Mouse (Mus musculus): ENCODE measurements at regions not wholly inside any gene's neighbourhood (a gene's known extent, or its start where the extent isn't known, plus 50 kb on each side); places are given as distances from the start of the nearest gene placed in this dataset.

DNA sequence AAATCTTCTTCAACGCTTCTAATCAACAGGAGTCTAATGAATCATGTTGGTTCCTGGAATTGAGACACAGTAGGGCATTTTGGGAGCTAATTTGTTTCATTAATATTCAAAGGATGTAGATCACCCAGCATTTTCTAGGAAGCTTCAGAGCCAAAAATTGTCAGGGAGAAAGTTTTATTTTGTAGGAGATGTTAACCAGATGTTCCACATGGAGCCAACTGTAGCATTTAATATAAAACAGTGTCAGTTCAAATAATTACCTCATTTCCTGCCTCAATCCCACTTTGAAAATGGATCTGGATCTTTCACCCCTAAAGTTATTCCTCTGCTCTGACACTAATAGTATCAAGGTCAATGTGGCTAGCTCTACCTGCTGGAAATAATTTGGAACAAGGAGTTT is 389.6 kb upstream of the Lmcd1 start:
- DNase-seq (ENCODE audit: low spot score in 2 of 2), result no peak

DNA sequence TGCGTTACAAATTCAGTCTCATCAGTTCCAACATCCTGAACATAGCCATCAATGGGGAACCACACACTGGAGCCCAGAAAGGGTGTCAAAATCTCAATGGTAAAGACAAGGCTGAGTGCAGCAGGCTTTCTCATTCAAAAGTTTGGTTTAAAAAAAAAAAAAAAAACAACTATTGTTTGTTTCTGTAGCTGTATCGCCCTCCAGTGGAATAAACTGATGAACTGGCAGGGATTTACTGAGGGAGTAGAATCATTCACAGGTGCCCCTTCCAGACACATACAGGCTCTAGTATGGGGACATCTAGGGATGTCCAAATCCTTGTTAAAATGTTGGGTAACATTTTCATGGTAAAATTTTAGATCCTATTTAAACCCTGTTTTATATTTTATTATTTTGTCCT is 361.6 kb upstream of the Lmcd1 start:
- no peak for DNase-seq (ENCODE audit: low spot score in 2 of 2)

DNA sequence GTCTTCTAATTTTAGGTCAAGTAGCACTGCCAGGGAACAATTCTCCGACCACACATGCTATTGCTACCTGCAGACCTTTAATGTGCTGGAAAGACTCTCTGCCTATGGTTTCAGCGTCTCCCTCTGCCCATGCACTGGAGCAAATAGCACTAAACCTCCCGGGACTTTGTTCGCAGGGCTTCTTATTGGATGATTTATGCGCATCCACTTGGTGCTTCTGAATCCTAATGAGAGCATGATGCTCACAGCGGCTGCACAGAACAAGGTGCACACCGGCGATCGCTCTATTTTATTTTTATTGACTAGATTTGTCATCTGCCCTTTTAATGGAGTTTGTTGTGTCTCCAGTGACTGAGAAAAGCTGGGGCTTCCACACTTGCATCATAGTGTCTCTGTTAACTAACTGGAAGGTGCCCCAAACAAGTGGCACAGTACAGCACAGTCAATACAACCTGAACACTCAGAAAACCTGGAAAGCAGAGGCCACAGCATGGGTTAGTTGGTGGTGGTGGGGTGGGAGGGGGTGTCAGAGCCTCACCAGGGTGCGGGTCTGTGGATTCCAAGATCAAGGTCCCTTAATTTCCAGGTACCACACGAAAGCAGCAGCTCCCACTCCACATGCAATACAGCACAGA is 359.7 kb upstream of the Lmcd1 start:
- DNase-seq (ENCODE audit: low spot score in 2 of 2), result no peak

- DNase-seq (ENCODE audit: low spot score in 2 of 2), result no peak
Observed at GRCm38 (mm10) chr6:111917248-111917721, 356.3 kb upstream of the Lmcd1 start.

DNA sequence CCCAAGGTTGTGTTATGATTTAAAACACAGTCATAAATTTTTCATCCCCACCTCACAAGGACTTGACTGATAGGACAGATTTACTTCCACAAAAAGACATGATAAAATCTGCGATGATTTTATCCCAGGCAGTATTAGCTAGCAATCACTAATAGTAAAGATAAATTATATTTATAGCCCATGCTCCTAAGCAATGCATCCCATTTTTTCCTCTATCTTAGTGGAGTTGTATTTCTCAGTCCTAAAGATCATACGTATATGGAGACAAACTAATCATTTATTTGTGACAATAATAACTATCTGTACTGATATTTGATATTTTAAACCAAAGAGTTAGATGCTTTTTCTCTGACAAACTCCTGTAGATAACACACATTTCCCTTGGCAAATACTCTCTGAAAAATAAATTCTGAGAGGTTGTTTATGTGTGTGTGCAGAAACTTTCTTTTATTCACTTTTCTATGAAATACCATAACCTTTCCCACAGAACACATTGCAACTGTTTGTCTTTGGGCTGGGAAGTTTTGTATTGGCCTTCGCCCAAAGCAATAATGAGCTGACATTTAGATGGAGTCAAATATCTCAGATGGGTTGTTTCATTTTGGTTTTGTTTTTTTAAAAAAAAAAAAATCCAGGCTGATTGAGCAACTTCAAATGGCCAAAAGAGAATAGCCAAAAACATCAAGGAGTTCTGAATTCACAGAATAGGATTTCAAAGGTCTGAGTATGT is 355.5 kb upstream of the Lmcd1 start:
- no peak for DNase-seq (ENCODE audit: low spot score in 2 of 2)

DNA sequence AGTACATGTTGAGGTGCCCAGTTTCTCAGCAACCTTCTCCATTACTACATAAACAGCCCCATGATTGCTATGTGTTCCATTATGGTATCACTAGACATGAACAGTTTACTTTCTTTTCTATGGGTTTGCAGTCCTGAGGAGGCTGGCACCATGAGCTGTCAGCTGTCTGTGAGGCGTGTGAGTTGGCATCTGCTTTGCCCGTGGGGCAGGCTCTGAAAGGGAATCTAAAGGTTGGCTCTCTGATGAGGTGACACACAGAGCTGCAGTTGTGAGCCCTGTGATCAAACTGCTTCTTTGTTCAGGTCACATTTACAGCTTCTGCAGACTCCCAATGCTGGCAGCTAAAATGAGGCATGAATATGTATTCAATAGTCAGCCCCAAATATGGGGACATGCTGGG is 341.0 kb upstream of the Lmcd1 start:
- no peak for DNase-seq (ENCODE audit: low spot score in 2 of 2)

GRCm38 (mm10) chr6:111954401-111954800 is 319.2 kb upstream of the Lmcd1 start:
- no peak for DNase-seq (ENCODE audit: low spot score in 2 of 2)

- no peak for DNase-seq (ENCODE audit: low spot score in 2 of 2)
Observed at GRCm38 (mm10) chr6:111965766-111966165, 307.8 kb upstream of the Lmcd1 start.

- DNase-seq (ENCODE audit: low spot score in 2 of 2), result no peak
Observed at GRCm38 (mm10) chr6:111985452-111985851, 288.1 kb upstream of the Lmcd1 start.

DNA sequence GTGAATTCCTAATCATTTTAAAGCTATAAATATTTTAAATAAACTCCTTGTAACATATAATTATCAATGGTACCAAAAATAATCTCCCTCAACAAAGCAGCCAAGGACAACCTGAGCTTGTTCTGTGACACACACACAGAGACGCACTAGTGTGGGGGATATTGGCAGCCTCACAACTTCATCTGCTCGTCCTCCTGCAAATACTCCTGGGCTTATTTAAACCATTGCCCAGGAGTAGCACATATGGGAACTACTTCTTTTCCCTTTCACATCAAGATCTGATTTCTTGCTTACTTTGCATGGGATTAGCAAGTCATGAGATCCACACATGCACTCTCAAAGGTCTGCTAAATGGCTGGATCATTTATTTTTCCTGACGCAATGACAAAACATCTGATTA is 277.7 kb upstream of the Lmcd1 start:
- no peak for DNase-seq (ENCODE audit: low spot score in 2 of 2)

GRCm38 (mm10) chr6:112003784-112004471 is 269.6 kb upstream of the Lmcd1 start:
- DNase-seq (ENCODE audit: low spot score in 2 of 2), result no peak

DNA sequence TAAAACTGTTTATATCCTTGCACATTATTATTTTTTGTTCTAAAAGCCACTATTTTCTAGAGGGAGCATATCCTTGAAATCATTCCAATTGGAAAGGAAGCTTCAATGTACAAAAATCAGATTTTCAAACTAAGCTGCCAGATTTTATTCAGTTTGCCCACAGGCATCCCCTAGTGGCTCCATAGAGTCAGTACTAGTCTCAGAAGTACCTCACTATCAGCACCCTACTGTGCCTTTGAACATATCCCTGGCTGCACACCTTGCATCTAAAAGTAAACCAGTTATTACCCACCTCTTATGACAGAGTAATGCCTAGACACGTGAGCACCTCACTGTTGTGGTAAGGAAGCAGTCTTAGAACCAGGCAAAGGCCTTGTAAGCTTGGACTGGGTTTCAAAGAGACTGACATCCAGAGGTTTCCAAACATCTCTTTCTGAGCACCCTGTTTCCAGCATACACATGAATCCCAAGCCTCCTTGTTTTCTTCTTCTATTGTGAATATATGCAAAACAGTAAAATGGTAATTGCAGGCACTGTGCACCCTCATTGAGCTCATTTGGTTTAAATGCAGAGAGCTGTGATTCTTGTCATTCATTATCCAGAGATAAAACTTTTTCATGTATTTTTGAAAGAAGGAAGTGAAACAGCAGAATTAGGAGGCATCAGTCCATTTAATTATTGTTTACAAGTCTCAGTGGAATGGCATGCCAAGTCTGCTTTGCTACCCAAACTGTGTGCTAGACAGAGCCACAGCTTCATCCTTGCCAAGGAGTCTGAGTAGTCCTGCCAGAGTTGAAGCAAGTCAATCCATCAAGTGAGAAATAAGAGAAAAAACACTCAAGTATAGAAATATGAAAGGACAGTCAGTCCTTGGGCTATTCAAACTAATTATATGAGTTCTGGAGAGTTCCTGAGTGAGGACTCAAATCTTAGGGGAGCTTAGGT is 247.0 kb upstream of the Lmcd1 start:
- no peak for DNase-seq (ENCODE audit: low spot score in 2 of 2)

- DNase-seq (ENCODE audit: low spot score in 2 of 2), result no peak
Observed at GRCm38 (mm10) chr6:112050548-112051184, 222.9 kb upstream of the Lmcd1 start.

DNA sequence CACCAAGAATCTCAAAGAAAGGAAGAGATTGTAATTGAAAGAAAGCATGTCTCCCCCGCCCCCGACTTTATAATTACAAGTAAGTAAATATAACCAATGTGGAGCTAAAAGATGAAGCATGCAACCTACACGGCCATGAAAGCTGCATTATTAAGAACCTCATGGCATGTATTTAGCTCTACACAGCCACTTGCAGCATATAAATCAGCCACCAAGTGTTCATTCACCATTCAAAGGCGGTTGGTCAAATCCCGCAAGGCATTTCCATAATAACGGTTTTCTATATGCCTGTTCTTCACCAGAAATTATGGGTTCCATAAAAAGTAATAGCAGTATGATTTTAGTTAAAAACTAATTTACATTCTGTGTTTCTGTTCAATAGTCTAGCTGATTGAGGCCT is 221.4 kb upstream of the Lmcd1 start:
- DNase-seq (ENCODE audit: low spot score in 2 of 2), result no peak

DNA sequence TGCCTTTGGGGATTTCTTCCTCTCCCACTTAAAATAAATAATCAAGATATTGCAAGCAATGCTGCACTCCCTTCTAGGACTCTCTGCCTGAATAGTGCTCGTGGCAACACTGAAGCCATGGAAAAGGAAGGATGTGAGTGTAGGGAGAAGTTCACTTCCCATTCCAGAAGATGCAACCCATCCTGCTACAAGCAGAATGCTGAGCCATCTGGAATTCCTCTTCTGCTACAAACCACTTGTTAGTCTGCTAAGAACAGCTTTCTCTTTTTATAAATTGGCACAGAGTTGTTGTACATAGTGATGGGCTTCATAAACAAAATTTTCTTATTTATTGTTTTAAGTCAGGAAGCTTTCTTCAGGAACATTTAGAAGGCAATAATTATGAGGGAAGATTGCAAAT is 215.7 kb upstream of the Lmcd1 start:
- no peak for DNase-seq (ENCODE audit: low spot score in 2 of 2)

DNA sequence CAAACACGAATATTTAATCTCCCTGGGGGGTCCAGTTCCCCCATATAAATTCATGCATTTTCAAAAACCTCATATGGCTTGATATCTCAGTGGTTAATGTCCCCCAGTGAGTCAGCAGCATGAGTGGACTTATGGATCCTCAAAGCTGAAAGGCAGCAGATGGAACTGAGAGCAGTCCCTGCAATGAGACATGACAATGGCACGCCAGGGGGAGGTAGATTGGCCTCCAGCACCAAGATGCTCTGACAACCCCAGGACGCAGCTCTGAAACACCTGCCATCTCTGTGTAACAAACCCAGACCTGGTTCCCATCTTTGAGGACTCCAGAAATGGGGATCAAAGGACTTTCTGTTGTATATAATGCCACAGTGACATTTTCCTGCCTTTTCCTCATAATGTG is 210.6 kb upstream of the Lmcd1 start:
- DNase-seq (ENCODE audit: low spot score in 2 of 2), result no peak

GRCm38 (mm10) chr6:112090597-112090996 is 183.0 kb upstream of the Lmcd1 start:
- no peak for DNase-seq (ENCODE audit: low spot score in 2 of 2)

DNA sequence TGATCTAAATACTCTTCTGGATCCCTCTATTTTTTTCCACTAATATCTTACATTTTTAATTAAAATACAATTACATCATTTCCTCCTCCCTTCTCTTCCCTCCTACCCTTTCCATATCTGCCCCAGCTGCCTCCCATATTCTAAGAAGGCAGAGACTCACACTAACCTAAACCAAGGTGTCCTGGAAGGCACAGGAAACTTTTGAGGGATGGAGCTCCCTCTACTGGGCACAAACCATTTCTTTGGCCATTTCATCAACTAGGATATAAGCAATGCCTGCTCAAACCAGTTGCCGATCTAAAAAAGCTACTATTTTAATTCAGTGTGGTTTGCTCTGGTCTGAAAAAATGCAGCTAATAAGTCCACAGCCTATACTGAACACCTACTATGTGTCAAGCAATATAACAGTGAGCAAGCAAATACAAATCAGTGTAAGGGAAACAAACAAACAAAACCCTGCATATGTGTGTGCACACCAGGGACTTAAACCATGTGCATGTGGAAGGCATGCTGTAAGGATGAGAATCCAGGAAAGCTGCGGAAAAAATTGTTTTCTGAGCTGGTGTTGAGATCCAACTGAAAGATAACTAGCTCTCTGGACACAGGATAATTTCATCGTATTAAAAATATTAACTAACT is 182.3 kb upstream of the Lmcd1 start:
- DNase-seq (ENCODE audit: low spot score in 2 of 2), result no peak

GRCm38 (mm10) chr6:112093300-112093699 is 180.3 kb upstream of the Lmcd1 start:
- no peak for DNase-seq (ENCODE audit: low spot score in 2 of 2)

DNA sequence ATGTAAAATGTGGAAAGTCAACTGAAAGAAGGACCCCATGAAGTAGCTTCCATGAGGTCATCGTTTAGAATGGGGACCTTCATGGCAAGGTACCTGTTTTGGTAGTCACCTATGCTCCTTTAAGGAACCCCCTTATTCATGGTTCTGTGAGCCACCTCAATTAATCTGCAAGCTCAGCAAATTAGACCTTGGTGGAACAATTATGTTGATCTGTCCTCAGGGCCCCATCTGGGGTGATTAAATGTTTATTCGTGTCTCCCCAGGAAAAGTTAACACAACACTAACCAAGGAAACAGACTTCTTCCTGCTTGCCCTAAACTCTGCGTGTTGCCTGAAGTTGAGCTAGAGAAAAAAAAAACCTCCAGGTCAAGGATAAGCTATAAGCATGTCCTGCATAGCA is 175.9 kb upstream of the Lmcd1 start:
- no peak for DNase-seq (ENCODE audit: low spot score in 2 of 2)

DNA sequence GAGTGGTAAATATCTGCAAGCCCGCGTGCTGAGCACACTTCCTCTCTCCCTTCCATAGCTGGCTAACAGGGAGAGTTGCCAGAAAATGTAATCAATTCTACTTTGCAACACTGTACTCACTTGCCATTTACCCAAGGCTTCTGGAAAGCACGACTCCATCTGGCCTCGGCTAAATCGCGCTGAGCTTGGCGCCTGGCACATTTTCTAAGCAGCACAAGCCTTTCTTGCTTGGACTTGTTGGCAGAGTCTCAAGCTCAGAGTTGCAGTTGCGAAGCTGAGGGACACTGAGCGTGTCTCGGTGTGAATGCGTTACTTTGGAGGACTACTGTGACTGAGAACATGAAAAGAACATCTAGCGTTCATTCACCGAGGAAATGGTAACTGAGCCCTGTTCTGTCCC is 164.9 kb upstream of the Lmcd1 start:
- DNase-seq (ENCODE audit: low spot score in 2 of 2), result no peak
